Mouse (Mus musculus) activated CD4-positive, CD25-positive, alpha-beta regulatory T cell, adult 4 months (primary cell): ENCODE measurements around the gene Strip1. TPM values are rescaled to one million over a fixed set of nuclear protein-coding genes. Genes with fewer than 3 reads are reported as not detected.
"Not testable (repeated sequence)": the region's sequence is repeated elsewhere in the genome, so short reads cannot be mapped to it uniquely, and the experiment has no call there.

Experiments
- ATAC-seq: one replicate; pipeline ENCODE4 v1.8.0; 2017
- polyA plus RNA-seq, 2 experiments: library from polyadenylated mRNA; unstranded; fragments of 100-300 nt; shearing (Covaris generic); gene quantifications; one replicate each; pipeline ENCODE4 v1.2.1; 2017

Strip1 gene
- 10 to 100 TPM; 14.6 to 17.9 TPM for polyA plus RNA-seq

DNA sequence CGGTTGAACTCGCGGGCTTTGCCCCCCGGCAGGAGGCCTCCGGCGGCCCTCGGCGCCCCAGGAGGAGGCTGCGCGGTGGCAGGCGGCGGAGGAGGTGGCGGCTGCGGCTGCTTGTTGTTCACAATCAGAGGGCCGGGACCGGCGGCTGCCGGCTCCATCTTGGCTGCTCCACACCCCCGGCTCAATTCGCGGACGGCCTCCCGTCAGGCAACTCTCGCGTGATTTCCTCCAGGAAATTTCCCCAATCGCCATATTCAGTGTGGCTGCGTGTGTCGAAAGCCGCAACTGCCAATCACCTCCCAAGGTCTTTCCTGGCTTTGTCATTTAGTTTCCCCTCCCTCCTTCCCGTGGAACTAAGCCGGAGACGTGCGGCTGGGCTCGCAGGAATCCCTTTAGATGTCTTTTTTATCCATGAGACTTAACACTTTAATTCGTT lies at the start of gene Strip1:
Gene Strip1, minus strand, starts transcription at position 172 of the 436 bp plus-strand sequence.
- peak; percentile 95 for ATAC-seq

DNA sequence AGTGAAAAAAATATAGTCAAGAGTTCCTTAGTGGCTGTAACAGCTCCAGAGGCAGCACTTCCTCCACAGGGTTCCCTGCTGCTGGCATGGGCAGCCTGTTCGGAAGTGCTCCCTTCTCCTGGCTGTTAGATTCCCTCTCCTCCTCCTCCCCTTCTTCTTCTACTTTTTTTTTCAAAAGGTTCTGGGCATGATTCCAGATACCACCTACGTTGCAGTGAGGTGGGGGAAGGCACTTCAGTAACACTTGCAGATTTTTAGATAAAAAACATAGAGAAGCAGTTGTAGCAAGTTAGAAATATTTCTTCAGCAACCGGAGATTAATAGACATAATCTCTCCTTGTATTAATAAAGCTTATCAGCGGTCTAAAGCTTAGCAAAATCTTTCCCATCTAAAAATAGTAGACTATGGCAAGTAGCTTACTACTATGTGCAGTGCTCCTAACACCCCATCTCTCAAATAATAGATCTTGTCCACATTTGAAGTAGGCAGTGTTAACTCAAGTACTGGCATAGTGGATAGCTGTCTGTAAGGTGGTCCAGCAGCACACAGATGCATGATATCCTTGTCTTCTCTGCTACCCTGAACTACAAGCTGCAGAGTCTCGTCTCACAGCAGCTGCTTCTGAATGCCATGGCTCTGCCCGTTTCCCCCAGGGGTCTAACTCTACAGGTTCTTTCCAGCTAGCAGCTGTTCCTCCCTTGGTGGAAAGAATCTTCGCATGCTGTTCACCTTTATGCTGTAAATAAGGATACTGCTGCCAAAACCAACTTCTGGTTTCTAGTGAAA lies 49.5 kb upstream of the Strip1 start:
- ATAC-seq = no peak

DNA sequence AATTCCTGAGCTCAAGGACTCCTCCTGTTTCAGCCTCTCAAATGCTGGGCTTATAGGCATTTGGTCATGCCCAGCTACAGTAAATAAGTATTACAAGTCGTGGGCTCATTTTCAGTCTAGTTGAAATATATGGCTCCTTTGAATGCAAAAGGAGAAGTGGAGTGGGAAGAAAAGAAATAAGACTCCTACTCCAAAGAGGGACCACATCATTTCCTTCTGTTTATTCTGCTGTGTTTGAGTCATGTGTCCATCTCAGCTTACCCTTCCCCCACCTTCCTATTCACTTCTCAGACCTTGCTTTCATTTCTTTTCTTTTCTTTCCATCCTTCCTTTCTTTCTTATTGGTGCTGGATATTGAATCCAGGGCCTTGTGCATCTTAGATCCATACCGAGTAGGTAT lies 40.0 kb upstream of the Strip1 start:
- ATAC-seq = no peak

DNA sequence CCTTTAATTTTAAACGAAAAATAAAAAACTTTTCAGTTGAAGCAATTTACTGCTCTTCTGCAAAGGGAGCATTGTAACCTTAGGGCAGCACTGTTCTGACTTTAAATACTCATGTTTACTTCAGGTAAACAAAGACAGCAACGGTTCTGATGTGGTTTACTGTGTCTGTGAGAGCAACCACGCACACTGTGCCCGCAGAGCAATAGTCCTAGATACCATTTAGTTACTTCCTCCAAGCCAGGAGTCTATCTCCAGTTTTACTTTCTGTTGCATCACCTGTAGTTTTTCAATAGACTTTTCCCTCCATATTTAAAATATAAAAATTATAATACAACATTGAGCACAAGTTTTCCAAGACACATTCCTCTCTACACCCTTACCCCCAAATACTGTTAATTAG lies 39.0 kb upstream of the Strip1 start:
- ATAC-seq = no peak

DNA sequence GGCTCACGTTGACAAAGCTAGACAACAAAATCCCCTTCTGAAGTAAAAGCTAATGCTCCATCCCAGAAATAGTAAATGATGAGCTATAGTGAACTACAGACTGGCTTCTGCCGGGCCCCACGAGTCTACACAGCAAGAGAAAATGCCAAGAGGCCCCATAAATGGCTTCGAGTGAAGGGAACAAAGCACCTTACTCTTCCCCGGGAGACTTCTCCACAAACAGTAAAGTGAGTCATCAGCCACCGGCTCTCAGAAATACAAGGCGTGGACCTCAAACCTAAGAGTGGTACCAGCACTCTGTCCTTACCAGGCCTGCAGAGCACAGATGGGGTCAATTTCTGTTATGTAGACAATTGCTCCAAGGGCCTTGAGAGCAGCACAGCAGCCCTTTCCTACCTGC lies 37.3 kb upstream of the Strip1 start:
- no peak for ATAC-seq

DNA sequence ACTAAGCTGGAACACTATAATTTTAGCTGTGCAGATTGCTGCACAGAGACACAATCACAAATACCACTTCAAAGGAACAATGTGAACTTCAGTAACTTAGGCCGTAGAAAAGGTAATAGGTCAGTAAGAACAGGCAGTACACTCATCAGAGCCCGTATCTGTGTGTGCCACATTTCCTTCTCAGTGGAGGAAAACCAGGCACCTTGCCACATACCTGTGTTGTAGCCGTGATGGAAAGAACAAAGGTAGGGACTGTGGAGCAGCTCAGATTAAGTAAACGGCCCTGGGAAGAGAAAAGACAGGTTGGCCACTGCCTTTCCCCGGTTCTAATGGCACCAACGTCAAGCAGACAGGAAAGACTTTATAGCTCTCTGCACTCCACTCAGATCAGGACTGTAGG lies 35.9 kb upstream of the Strip1 start:
- no peak for ATAC-seq

DNA sequence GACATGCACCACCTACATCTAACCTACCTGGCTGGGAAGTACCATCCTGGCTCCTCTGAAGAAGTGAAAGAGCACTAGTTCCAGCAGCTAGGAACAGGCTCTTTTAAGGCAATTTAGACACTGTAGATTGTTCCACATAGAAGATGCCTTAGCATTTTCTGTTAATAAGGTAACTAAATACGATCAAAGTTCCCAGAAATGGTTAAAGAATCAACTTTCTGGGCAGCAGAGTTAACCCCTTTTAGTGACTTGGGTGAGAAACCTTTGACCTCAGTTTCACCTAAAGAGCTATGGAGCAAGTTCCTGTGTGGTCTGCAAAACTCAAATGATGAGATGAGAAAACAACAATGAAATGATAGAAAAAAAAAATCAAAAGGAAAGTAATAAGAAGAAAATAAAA lies 33.1 kb upstream of the Strip1 start:
- no peak for ATAC-seq

DNA sequence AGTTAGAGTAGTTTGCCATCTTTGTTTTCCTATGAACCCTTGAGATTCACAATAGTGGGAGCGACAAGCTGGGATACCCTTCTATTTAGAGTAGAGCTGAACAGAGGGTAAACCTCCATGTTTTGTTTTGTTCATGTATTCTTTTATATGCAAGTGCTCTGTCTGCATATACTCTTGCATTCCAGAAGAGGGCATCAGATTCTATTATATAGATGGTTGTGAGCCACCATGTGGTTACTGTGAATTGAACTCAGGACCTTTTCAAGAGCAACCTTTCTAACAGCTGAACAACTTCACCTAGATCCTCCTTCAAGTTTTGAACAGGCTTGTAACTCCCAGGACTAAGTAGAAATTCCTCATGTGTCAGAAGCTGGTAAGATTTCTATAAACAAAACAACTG lies 27.5 kb upstream of the Strip1 start:
- no peak for ATAC-seq

DNA sequence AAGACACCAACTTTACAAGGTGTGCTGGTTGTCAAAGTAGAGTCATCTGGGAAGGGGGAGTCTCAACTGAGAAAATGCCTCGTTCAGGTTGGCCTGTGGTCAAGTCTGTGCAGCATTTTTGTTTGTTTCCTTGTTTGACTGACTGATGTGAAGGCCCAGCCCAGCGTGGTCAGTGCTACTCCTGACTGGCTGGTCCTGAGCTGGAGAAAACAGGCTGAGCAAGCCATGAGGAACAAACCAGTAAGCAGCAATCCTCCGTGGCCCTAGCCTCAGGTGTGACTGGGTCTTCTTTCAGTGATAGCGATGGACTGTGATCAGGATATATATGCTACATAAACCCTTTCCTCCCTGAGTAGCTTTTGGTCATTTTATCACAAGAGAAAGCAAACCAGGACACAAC lies 25.4 kb upstream of the Strip1 start:
- no peak for ATAC-seq

DNA sequence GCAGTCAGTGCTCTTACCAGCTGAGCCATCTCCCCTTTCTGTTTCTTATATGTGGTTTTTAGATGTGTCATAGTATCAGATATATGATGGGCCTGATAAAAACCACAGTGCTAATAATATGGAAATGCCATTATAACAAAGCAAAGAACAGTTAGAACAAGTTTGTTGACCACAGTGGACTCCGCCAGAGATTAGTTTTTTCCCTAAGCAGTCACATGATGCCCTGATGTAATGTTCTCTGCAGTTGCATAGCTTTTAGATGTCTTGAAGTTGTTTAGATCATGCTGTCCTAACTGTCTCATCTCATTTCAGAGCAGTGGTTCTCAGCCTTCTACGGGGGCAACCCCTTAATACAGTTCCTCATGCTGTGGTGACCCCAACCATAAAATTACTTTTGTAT lies 24.7 kb upstream of the Strip1 start:
- ATAC-seq = no peak

DNA sequence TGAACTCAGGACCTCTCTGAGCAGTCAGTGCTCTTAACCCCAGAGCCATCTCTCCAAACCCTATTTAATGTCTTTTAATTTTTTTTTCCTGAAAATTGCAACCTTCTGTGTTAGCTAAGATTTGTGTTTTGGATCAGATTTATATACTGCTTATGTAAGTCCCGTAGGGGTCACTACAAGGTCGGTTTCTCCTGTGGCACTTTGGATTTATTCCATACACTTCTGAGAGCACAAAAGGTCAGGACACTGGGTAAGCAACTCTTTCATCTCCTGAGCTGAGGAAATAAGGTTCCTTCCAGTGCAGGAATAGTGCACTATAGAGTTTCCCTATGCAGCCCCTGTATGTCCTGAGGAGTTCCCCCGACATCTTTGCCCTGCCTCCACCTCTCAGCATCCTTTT lies 24.0 kb upstream of the Strip1 start:
- ATAC-seq = no peak

DNA sequence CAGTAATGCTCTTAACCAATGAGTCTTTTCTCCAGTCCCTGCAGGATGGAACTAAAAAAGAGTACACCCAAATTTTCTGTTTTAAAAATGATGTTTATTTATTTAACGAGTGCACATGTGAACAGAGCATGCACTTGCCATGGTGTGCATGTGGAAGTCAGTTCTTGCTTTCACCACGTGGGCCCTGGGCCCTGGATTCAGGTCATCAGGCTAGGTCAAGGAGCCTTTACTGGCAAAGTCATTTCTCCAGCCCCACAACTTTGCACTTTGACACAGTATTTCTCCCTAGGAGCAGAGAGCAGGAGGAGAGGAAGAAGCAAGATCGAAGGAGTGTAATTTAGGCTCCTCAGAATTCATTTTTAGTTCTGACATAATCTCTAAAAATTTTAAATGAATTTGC lies 23.4 kb upstream of the Strip1 start:
- no peak for ATAC-seq

DNA sequence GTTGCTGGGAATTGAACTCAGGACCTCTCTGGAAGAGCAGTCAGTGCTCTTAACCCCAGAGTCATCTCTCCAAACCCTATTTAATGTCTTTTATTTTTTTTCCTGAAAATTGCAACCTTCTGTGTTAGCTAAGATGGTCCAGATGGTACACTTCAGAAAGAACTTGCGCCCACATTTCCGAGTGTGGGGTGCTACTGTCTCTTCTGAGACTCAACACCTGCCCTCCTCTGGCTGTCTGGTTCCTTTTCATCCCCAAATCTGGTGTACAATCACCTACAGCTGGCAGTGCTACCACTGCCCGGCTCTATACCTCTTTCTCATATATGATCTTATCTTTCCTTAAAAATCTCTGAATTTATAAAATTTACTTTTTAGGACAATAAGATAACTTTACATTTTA lies 21.5 kb upstream of the Strip1 start:
- no peak for ATAC-seq

DNA sequence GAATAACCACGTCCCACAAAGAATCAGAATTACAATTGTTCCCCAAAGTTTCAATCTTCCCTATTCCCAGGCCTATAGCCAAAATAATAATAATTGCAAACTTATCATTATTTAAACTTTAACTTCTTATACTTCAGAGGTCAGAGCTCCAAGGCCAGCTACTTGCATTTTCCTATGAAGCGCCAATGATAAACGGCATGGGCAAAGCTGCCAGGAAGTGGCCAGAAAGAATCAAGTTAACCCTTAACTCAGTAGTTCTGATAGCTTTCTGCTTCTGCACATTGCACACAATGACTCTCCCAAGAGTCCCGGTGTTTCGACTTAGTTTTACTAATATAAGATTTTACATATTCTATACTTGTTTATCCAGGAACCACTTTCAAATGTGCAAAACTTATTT lies 18.8 kb upstream of the Strip1 start:
- not testable (repeated sequence) for ATAC-seq

DNA sequence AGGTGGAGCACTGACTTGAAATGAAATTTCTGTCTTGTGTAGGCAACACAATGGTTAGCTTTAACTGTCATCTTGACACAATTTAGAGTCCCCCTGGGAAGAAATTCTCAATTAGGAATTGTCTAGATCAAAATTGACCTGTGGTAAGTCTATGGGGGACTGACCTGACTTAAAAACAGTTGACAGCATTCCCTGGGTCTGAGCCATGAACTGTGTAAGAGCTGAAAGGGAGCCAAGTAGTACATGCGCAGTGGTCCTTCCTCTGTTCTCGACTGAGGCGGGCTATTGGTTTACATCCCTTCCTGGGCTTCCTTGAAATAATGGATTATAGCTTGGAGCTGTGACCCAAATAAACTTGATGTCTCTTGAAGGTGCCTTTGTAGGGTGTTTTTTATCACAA lies 15.5 kb upstream of the Strip1 start:
- ATAC-seq = no peak

DNA sequence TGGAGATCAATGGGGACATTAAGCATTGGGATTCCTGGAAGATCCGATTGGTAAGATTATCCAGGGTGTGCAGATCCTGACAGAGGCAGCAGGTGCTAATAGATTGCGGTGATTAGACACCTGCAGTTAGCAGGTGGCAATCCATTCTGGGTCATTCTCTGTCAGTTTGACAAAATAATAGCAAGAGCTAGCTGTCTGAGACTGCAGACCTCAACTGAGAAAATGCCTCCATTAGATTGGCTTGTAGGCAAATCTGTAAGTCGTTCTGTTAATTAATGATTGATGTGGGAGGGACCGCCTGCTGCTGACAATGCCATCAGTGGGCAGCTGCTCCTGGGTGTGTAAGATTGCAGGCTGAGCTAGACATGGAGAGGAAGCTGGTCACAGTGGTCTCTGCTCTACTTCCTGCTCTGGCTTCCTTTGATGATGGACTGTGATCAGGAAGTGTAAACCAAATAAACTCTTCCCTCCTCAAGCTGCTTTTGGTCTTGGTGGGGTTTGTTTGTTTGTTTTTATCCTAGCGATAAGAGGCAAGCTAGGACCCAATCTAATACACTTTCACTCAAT lies 6.2 kb upstream of the Strip1 start:
- ATAC-seq = no peak

DNA sequence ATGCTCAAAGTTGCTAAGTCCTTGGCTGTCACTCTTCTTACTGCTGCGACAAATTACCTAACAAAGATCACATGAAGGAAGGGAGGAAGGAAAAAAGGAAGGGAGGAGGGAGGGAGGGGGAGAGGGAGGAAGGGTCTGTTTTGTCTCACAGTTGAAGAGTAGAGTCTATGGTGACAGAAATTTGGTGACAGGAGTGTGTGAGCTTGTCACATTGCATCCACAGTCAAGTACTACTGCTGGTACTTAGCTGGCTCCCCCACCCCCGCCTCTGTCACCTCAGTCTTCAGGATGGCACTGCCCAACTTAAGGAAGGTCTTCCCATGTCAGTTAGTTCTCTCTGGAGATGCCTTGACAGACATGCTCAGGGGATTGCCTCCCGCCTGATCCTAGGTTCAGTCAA lies 4.7 kb upstream of the Strip1 start:
- ATAC-seq = no peak

DNA sequence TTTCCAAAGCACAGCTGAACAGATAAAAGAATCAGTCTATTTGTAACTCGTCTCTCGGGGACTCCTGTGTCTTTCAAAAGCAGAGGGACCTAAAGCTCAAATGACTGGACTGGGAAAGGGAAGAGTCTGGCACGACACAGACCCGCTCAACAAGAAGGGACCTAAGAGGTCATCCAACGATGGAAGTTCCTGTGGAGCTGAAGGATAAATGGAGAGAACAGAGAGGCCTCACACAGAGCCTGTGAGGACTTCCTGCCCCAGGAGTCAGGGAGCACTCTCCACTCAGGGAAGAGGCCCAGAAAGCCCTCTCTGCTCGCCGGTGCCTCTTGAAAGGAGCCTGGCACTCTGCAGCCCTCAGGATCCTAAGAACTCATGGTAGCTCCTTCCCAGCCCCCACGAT lies 4.3 kb upstream of the Strip1 start:
- no peak for ATAC-seq

DNA sequence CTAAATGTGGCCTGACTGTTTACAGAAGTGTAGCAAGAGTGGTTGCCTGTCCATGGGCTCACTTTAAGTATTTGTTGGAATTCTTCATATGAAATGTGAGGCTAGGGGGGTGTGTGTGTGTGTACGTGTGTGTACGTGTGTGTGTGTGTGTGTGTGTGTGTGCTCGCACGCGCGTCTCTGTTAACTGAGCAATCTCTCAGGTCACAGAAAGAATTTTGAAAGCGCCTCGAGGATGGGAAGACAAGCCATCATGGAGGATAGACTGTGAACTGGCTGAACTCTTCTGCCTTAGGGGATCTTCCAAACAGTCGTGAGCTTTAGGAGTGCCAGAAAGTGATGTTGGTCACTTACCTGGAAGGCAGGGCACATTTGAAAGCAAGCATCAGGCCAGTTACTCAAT lies 2.4 kb upstream of the Strip1 start:
- ATAC-seq = no peak

DNA sequence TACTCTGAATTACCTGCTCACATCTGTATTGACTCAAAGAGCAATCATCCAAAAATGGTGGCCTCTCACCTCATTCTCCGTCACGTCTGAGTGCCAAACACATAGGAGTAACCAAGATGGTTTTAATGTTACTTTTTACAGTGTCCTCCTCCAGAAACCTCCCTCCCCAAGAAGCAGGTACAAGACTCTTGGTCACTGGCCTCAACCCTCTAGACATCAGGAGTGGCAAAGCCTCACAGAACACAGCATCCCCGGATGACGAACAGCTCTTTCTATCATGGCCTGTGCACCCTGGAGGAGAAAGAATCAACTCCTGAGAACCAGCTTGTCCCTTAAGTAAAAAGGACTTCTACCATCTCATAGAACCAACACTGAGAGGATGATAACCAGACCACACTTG lies 1.3 kb upstream of the Strip1 start:
- no peak for ATAC-seq

DNA sequence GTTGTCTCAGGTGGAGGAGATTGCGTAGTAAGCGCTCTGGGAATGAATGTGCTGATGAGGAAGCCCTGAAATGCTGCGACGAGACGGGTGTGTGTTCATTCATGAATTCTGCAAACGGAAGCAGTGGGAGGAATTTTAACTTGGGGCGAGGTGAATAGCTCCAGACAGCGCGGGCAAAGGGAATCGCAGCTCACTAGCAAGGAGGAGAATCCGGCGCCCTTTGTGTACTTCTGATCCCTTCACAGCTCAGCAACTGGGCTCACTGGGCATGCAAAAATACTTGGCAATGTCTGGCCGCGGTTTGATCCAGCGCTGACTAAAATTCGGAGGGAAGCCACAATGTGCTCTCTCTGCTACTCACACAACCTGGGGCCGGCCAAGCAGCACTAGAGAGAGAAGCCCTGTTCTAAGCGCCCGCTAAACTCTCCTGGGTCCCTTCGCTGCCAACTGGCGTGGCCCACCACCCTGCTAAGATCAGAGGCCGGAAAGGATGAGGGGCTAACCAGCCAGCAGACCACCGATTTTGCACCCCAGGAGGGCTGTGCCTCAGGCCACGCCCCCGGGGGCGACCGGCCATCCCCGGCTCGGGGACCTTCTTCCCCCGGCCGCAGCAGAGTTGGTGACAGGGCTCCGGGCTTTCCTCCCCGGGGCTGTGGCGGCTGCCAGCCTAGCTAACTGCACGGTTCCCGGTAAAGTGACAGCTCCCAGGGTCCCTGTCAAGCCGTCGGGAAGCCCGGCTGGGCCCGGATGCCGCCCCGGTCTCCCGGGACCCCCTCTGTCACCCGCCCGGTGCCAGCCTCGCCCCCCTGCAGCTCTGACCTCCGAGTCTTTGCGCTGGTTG lies 592 bp downstream of the Strip1 start, which contains the start of gene Gm10961:
Gene Gm10961, plus strand, starts transcription at position 641 of the 841 bp plus-strand sequence.
- ATAC-seq = peak; percentile 21

DNA sequence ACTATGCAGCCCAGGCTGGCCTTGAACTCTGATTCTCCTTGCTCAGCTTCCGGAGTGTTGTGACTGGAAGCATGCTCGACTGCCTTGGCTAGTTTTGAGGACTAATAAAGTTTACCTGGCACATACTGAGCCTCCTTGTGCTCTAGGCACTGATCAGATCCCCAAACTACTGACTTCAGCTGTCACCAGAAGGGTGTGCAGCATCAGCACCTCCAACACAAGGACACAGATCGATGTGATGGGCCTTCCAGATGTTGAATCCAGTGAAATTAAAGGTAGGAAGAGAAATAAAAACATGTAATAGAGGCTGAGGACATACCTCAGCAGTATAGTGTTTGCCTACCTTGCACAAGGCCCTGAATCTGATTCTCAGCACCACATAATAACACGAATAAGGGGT lies 2.1 kb downstream of the Strip1 start:
- ATAC-seq = no peak

DNA sequence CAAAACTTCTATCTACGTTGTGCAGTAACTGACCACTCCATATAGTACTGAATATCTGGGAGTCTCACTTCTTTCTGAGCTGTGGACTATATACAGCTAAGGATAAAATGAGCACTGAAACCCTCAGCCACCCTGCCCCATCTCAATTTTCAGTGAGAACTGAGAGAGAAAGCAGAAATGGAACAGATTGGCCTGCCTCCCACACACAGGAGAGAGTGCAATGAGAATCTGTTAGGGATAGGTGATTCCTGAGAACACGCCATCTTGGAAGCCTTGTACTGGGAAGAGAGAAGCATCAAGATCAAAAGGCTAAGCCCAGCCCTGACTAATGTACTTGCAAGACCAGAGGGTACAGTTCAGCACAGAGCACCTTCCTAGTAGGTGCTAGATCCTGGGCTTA lies 2.9 kb downstream of the Strip1 start:
- ATAC-seq = no peak

DNA sequence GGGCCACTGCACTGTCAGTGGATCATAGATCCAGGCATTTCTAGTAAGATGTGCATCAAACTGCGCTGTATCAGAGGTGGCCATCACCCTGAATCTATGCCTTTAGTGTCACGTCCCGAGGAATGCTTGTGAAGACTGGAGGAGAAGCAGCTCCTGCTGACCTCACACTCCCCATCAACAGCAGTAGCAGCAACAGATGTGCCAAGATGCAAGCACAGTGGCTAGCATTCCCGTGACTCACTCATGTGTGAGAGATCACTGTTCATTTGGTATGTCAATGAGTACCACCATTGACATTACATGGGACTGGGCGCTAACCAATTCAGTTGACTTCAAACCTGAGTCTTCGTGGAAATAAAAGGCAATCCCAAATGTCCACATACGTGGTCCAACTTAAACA lies 3.9 kb downstream of the Strip1 start:
- ATAC-seq = no peak
